Mouse (Mus musculus): ENCODE measurements around the gene Mcu. TPM values are rescaled to one million over a fixed set of nuclear protein-coding genes. Genes with fewer than 3 reads are reported as not detected.

Gene Mcu
- polyA plus RNA-seq, 1 experiment from 2014 or later = 24.7 TPM

GRCm38 (mm10) chr10:59602043-59602442 is 14.4 kb downstream of the Mcu start:
- 74% methylated on average over 8 of the region's 8 CpGs for WGBS
- no peaks in the 10 kb centered on the region for H3K4me1 ChIP-seq (replicated peaks; ENCODE audit: control insufficient read depth, insufficient read depth, low read length)
- no peak for DNase-seq (ENCODE audit: low spot score)

DNA sequence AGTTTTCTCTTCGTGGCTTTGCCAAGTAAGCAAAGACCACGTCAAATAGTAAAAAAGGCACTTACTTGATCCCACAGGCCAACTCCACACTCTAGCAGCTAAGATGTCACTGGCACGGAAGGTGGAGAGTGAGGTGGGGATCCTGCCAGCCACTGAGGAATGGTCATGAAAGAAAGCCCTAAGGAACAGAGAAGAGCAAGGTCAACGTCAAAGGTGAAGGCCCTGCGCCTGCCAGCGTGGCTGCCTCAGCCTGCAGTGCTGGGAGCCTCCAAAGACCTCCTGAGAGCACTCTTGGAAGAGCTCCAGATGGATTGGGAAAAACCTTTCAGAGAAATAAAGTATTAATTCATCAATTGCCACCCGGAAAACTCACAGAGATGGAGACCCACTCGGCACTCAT is 16.0 kb downstream of the Mcu start:
- DNase-seq (ENCODE audit: low spot score) (no peak), ATAC-seq (ENCODE audit: low FRiP score) (no peak)
- 81% methylated on average over 8 of the region's 8 CpGs for WGBS
- Histone ChIP-seq H3K27me3 (ENCODE audit: control insufficient read depth, insufficient read depth, low read length) (no peaks in the 10 kb centered on the region), H3K9ac (ENCODE audit: low read depth, low read length) (no peak overlapping the region), H3K4me3 (ENCODE audit: low read depth, low read length) (no peak overlapping the region), H3K9me3 (ENCODE audit: control insufficient read depth, low read length) (no peaks in the 10 kb centered on the region), H3K36me3 (ENCODE audit: control insufficient read depth, insufficient read depth, low read length) (no peaks in the 10 kb centered on the region), H3K4me1 (replicated peaks; ENCODE audit: control insufficient read depth, insufficient read depth, low read length) (no peaks in the 10 kb centered on the region), H3K4me2 (replicated peaks; ENCODE audit: low read depth, low read length) (no peak overlapping the region), H3K27ac (ENCODE audit: low read depth, low read length) (no peak overlapping the region)

More at GRCm38 (mm10) chr10:59602043-59602442, 14.4 kb downstream of the Mcu start:
- Histone ChIP-seq H3K9ac (ENCODE audit: low read depth, low read length) (no peak overlapping the region), H3K4me3 (ENCODE audit: low read depth, low read length) (no peak overlapping the region), H3K4me2 (replicated peaks; ENCODE audit: low read depth, low read length) (no peak overlapping the region), H3K27me3 (ENCODE audit: control insufficient read depth, insufficient read depth, low read length) (no peaks in the 10 kb centered on the region), H3K36me3 (ENCODE audit: control insufficient read depth, insufficient read depth, low read length) (no peaks in the 10 kb centered on the region), H3K9me3 (ENCODE audit: control insufficient read depth, low read length) (no peaks in the 10 kb centered on the region), H3K27ac (ENCODE audit: low read depth, low read length) (no peak overlapping the region)
- ATAC-seq (ENCODE audit: low FRiP score) = no peak

DNA sequence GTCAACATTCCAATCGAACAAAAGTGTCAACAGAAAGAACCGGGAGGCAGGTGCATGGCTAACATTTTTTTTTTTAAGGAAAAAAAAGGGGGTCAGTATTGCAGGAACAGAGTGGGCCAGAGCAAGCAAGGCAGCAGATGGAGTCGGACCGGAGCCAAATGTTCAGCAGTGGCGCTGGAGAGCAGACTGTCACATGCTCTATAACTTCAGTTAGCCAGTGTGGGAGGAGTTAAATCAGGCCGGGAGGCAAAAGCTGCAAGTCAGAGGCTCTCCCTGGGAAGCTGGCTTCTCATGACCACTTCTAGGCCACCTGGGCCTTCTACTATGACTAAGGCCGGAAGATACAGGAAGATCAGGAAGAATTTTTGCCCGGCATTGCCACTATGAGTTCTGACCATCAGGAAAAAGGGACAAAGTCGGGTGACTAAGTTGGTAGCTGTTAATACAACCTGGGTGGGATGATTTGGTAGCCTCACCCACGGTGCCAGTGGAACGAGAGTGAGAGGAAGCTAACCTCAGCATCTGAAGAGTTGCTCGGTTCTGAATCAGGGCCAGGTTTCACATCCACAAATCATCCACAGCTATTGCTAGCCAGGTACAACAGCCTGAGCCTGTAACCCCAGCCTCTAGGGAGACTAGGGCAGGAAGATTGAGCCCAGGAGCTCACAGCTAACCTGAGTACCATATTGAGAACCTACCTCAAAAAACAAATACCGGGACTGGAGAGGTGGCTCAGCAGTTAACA is 22.5 kb downstream of the Mcu start:
- no peaks in the 10 kb centered on the region for H3K36me3 ChIP-seq (ENCODE audit: control insufficient read depth, insufficient read depth, low read length)
- 83% methylated on average over 13 of the region's 13 CpGs for WGBS
- H3K27ac ChIP-seq (ENCODE audit: low read depth, low read length) = no peak overlapping the region
- H3K9ac ChIP-seq (ENCODE audit: low read depth, low read length) = no peak overlapping the region
- no peaks in the 10 kb centered on the region for H3K27me3 ChIP-seq (ENCODE audit: control insufficient read depth, insufficient read depth, low read length)
- no peaks in the 10 kb centered on the region for H3K9me3 ChIP-seq (ENCODE audit: control insufficient read depth, low read length)
- no peaks in the 10 kb centered on the region for H3K4me1 ChIP-seq (replicated peaks; ENCODE audit: control insufficient read depth, insufficient read depth, low read length)
- ATAC-seq (ENCODE audit: low FRiP score) (no peak), DNase-seq (ENCODE audit: low spot score) (no peak)
- no peak overlapping the region for H3K4me3 ChIP-seq (ENCODE audit: low read depth, low read length)
- no peak overlapping the region for H3K4me2 ChIP-seq (replicated peaks; ENCODE audit: low read depth, low read length)

- H3K36me3 ChIP-seq (ENCODE audit: control insufficient read depth, insufficient read depth, low read length) = no peaks in the 10 kb centered on the region
- no peaks in the 10 kb centered on the region for H3K4me1 ChIP-seq (replicated peaks; ENCODE audit: control insufficient read depth, insufficient read depth, low read length)
- no peak overlapping the region for H3K4me2 ChIP-seq (replicated peaks; ENCODE audit: low read depth, low read length)
- DNase-seq (ENCODE audit: low spot score) (no peak), ATAC-seq (ENCODE audit: low FRiP score) (no peak)
- H3K27me3 ChIP-seq (ENCODE audit: control insufficient read depth, insufficient read depth, low read length) = no peaks in the 10 kb centered on the region
- WGBS = 97% methylated on average over 9 of the region's 9 CpGs
- H3K9ac ChIP-seq (ENCODE audit: low read depth, low read length) = no peak overlapping the region
- H3K27ac ChIP-seq (ENCODE audit: low read depth, low read length) = no peak overlapping the region
- H3K9me3 ChIP-seq (ENCODE audit: control insufficient read depth, low read length) = no peaks in the 10 kb centered on the region
- no peak overlapping the region for H3K4me3 ChIP-seq (ENCODE audit: low read depth, low read length)
Measured at GRCm38 (mm10) chr10:59590606-59591005, 25.9 kb downstream of the Mcu start.

DNA sequence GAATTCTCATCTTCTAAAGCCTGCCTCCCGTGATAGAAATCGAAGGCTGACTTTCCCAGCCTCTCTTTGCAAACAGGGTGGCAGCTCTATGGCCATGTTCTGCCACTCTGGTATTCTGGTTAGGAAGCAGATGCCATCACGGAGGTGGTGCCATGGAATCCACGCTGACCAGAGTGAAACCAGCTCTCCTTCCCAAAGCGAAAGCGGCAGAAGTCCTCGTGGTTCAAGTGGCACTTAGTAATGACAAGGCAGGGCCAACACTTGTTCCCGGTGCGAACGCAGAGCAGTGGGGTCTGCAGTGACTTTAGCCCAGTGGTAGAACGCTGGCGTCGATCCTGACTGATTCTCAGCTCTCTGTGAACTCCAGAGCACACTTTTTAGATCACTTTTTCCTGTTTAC is 26.6 kb downstream of the Mcu start:
- H3K27me3 ChIP-seq (ENCODE audit: control insufficient read depth, insufficient read depth, low read length) = no peaks in the 10 kb centered on the region
- H3K4me2 ChIP-seq (replicated peaks; ENCODE audit: low read depth, low read length) = no peak overlapping the region
- DNase-seq (ENCODE audit: low spot score) = no peak
- no peak overlapping the region for H3K9ac ChIP-seq (ENCODE audit: low read depth, low read length)
- H3K36me3 ChIP-seq (ENCODE audit: control insufficient read depth, insufficient read depth, low read length) = no peaks in the 10 kb centered on the region
- no peak overlapping the region for H3K27ac ChIP-seq (ENCODE audit: low read depth, low read length)
- no peaks in the 10 kb centered on the region for H3K9me3 ChIP-seq (ENCODE audit: control insufficient read depth, low read length)
- H3K4me1 ChIP-seq (replicated peaks; ENCODE audit: control insufficient read depth, insufficient read depth, low read length) = no peaks in the 10 kb centered on the region
- H3K4me3 ChIP-seq (ENCODE audit: low read depth, low read length) = no peak overlapping the region
- 92% methylated on average over 13 of the region's 13 CpGs for WGBS
- no peak for ATAC-seq (ENCODE audit: low FRiP score)

- Histone ChIP-seq H3K27me3 (ENCODE audit: control insufficient read depth, insufficient read depth, low read length) (no peaks in the 10 kb centered on the region), H3K4me3 (ENCODE audit: low read depth, low read length) (no peak overlapping the region), H3K9me3 (ENCODE audit: control insufficient read depth, low read length) (no peaks in the 10 kb centered on the region), H3K4me2 (replicated peaks; ENCODE audit: low read depth, low read length) (no peak overlapping the region), H3K9ac (ENCODE audit: low read depth, low read length) (no peak overlapping the region), H3K4me1 (replicated peaks; ENCODE audit: control insufficient read depth, insufficient read depth, low read length) (no peaks in the 10 kb centered on the region), H3K36me3 (ENCODE audit: control insufficient read depth, insufficient read depth, low read length) (no peaks in the 10 kb centered on the region), H3K27ac (ENCODE audit: low read depth, low read length) (no peak overlapping the region)
- 96% methylated on average over 7 of the region's 7 CpGs for WGBS
- DNase-seq (ENCODE audit: low spot score) = no peak
- ATAC-seq (ENCODE audit: low FRiP score) = no peak
Measured at GRCm38 (mm10) chr10:59589420-59589819, 27.1 kb downstream of the Mcu start.

DNA sequence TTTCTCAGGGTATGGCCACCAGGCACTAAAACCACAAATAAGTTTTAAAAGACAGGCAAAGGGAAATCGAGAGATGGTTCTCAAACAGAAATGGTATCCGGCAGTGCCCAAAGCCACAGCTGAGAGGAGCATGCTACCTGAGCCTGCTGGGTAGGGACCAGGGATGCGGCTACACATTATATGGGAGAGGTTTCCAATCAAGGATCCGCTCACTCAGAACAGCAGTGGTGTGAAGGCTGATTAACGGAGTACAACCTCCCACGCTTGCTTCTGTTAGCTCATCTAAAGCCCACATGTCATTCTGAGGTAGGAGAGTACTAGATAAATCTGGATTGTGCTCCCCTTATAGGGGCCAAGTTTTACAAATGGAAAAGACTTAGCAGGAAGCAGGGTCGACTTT is 28.4 kb downstream of the Mcu start:
- H3K9ac ChIP-seq (ENCODE audit: low read depth, low read length) = no peak overlapping the region
- DNase-seq (ENCODE audit: low spot score) = no peak
- no peak overlapping the region for H3K4me3 ChIP-seq (ENCODE audit: low read depth, low read length)
- H3K9me3 ChIP-seq (ENCODE audit: control insufficient read depth, low read length) = no peaks in the 10 kb centered on the region
- no peak for ATAC-seq (ENCODE audit: low FRiP score)
- no peak overlapping the region for H3K4me2 ChIP-seq (replicated peaks; ENCODE audit: low read depth, low read length)
- H3K36me3 ChIP-seq (ENCODE audit: control insufficient read depth, insufficient read depth, low read length) = no peaks in the 10 kb centered on the region
- 92% methylated on average over 7 of the region's 7 CpGs for WGBS
- no peak overlapping the region for H3K27ac ChIP-seq (ENCODE audit: low read depth, low read length)
- no peaks in the 10 kb centered on the region for H3K27me3 ChIP-seq (ENCODE audit: control insufficient read depth, insufficient read depth, low read length)
- no peaks in the 10 kb centered on the region for H3K4me1 ChIP-seq (replicated peaks; ENCODE audit: control insufficient read depth, insufficient read depth, low read length)

DNA sequence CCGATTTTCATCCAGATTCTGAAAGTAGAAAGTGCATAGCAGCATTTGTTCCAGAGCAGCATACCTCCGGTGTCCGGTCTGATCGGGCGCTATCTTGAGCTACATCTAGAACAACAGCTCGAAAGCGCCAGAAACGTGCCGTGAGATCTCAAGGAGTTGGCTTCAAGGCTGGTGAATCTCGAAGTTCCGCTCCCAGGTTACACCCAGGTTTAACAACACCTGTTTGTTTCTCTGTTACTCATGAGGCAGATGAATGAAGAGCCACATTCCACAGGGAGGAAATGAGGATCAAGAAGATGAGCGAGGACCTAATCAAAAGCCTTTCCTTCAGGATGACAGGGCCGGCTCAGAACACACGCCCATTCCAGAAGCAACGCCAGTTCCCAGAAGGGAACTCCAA is 29.7 kb downstream of the Mcu start:
- Histone ChIP-seq H3K9me3 (ENCODE audit: control insufficient read depth, low read length) (no peaks in the 10 kb centered on the region), H3K9ac (ENCODE audit: low read depth, low read length) (no peak overlapping the region), H3K36me3 (ENCODE audit: control insufficient read depth, insufficient read depth, low read length) (no peaks in the 10 kb centered on the region), H3K4me1 (replicated peaks; ENCODE audit: control insufficient read depth, insufficient read depth, low read length) (no peaks in the 10 kb centered on the region), H3K27me3 (ENCODE audit: control insufficient read depth, insufficient read depth, low read length) (no peaks in the 10 kb centered on the region), H3K4me2 (replicated peaks; ENCODE audit: low read depth, low read length) (no peak overlapping the region), H3K27ac (ENCODE audit: low read depth, low read length) (no peak overlapping the region), H3K4me3 (ENCODE audit: low read depth, low read length) (no peak overlapping the region)
- ATAC-seq (ENCODE audit: low FRiP score) (no peak), DNase-seq (ENCODE audit: low spot score) (no peak)
- 93% methylated on average over 15 of the region's 15 CpGs for WGBS

DNA sequence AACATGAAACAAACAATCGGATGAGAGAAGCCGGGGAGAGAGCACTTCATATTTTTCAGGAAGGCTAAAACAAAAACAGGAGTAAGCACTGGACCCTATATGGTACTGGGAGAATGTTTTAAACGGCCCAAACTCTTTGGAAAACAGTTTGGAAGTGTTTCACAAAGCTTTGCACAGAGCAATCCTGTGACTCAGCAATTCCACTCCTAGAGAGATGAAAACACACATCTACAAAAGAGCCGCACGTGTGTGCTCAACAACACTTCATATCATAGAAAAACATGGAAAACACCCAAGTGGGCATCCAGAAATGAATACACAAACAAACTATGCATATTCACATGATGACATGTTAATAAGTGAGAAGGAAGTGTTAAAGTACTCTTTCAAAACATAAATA is 30.9 kb downstream of the Mcu start:
- Histone ChIP-seq H3K27me3 (ENCODE audit: control insufficient read depth, insufficient read depth, low read length) (no peaks in the 10 kb centered on the region), H3K36me3 (ENCODE audit: control insufficient read depth, insufficient read depth, low read length) (no peaks in the 10 kb centered on the region), H3K9ac (ENCODE audit: low read depth, low read length) (no peak overlapping the region), H3K4me3 (ENCODE audit: low read depth, low read length) (no peak overlapping the region), H3K27ac (ENCODE audit: low read depth, low read length) (no peak overlapping the region), H3K4me2 (replicated peaks; ENCODE audit: low read depth, low read length) (no peak overlapping the region), H3K4me1 (replicated peaks; ENCODE audit: control insufficient read depth, insufficient read depth, low read length) (no peaks in the 10 kb centered on the region), H3K9me3 (ENCODE audit: control insufficient read depth, low read length) (no peaks in the 10 kb centered on the region)
- ATAC-seq (ENCODE audit: low FRiP score) (no peak), DNase-seq (ENCODE audit: low spot score) (no peak)
- 93% methylated on average over 5 of the region's 5 CpGs for WGBS
